Mouse (Mus musculus): ENCODE data around the gene Apoa5. TPM values are rescaled to one million over a fixed set of nuclear protein-coding genes. Genes with fewer than 3 reads are reported as not detected.

The Apoa5 gene
- not detected for polyA plus RNA-seq (2012; fragmentation: generic; extraction: Trizol)
- long read RNA-seq, experiment 1, result 0 reads
- long read RNA-seq, experiment 2, result 0 reads

- Histone ChIP-seq H3K4me3 (ENCODE audit: insufficient read depth, poor library complexity, severe bottlenecking) (no peak within 1 kb of the TSS), H3K36me3 (ENCODE audit: control insufficient read depth, insufficient read depth) (no peaks in the 10 kb centered on the region), H3K79me3 (ENCODE audit: low read depth) (peaks cover 3% of the 10 kb centered on the region), H3K79me2 (ENCODE audit: control insufficient read depth, insufficient read depth) (peaks cover 10% of the 10 kb centered on the region), H3K27me3 (ENCODE audit: control insufficient read depth, insufficient read depth, insufficient read length) (peaks cover 45% of the 10 kb centered on the region), H3ac (ENCODE audit: control insufficient read depth, insufficient read length, low read depth) (no peak within 1 kb of the TSS)
- TF ChIP-seq USF1 (IDR thresholded peaks at IDR 0.05; ENCODE audit: low read depth), result no peak
- TF ChIP-seq CEBPB (IDR thresholded peaks at IDR 0.05; ENCODE audit: low read depth), result no peak
- no peak for TF ChIP-seq MYOD1 (IDR thresholded peaks at IDR 0.05; ENCODE audit: control insufficient read depth, insufficient read length, low read depth)
- no peak for TF ChIP-seq FOSL1 (IDR thresholded peaks at IDR 0.05; ENCODE audit: insufficient read depth, low read length, poor library complexity, severe bottlenecking)
- TF ChIP-seq MAX (IDR thresholded peaks at IDR 0.05), result no peak
- no peak for TF ChIP-seq MYOG (IDR thresholded peaks at IDR 0.05; ENCODE audit: control insufficient read depth, extremely low read depth, insufficient read length)
- no peak for TF ChIP-seq CTCF (IDR thresholded peaks at IDR 0.05; ENCODE audit: control insufficient read depth, insufficient read depth, insufficient read length)
Observed at GRCm38 (mm10) chr9:46268343-46268873, at the start of gene Apoa5. Gene Apoa5, plus strand, starts transcription at chr9:46268633.

- no peak overlapping the region for H3K4me3 ChIP-seq (ENCODE audit: insufficient read depth, poor library complexity, severe bottlenecking)
- TF ChIP-seq CEBPB (IDR thresholded peaks at IDR 0.05; ENCODE audit: low read depth) (no peak), MAX (IDR thresholded peaks at IDR 0.05) (no peak), FOSL1 (IDR thresholded peaks at IDR 0.05; ENCODE audit: insufficient read depth, low read length, poor library complexity, severe bottlenecking) (no peak), MYOD1 (IDR thresholded peaks at IDR 0.05; ENCODE audit: control insufficient read depth, insufficient read length, low read depth) (no peak), MYOG (IDR thresholded peaks at IDR 0.05; ENCODE audit: control insufficient read depth, extremely low read depth, insufficient read length) (no peak), USF1 (IDR thresholded peaks at IDR 0.05; ENCODE audit: low read depth) (no peak), CTCF (IDR thresholded peaks at IDR 0.05; ENCODE audit: control insufficient read depth, insufficient read depth, insufficient read length) (no peak)
Observed at GRCm38 (mm10) chr9:46223090-46223489, 45.3 kb upstream of the Apoa5 start.

GRCm38 (mm10) chr9:46224101-46224500 is 44.3 kb upstream of the Apoa5 start:
- Histone ChIP-seq H3K36me3 (ENCODE audit: control insufficient read depth, insufficient read depth) (peaks cover 5% of the 10 kb centered on the region), H3K79me2 (ENCODE audit: control insufficient read depth, insufficient read depth) (no peaks in the 10 kb centered on the region), H3K4me3 (ENCODE audit: insufficient read depth, poor library complexity, severe bottlenecking) (no peak overlapping the region), H3K79me3 (ENCODE audit: low read depth) (no peaks in the 10 kb centered on the region), H3K27me3 (ENCODE audit: control insufficient read depth, insufficient read depth, insufficient read length) (no peaks in the 10 kb centered on the region), H3ac (ENCODE audit: control insufficient read depth, insufficient read length, low read depth) (no peak overlapping the region)
- TF ChIP-seq MYOG (IDR thresholded peaks at IDR 0.05; ENCODE audit: control insufficient read depth, extremely low read depth, insufficient read length), result no peak

More at GRCm38 (mm10) chr9:46223090-46223489, 45.3 kb upstream of the Apoa5 start:
- Histone ChIP-seq H3K27me3 (ENCODE audit: control insufficient read depth, insufficient read depth, insufficient read length) (no peaks in the 10 kb centered on the region), H3K79me2 (ENCODE audit: control insufficient read depth, insufficient read depth) (no peaks in the 10 kb centered on the region), H3ac (ENCODE audit: control insufficient read depth, insufficient read length, low read depth) (no peak overlapping the region), H3K36me3 (ENCODE audit: control insufficient read depth, insufficient read depth) (peaks cover 5% of the 10 kb centered on the region), H3K79me3 (ENCODE audit: low read depth) (no peaks in the 10 kb centered on the region)

- no peak overlapping the region for H3ac ChIP-seq (ENCODE audit: control insufficient read depth, insufficient read length, low read depth)
- no peak for TF ChIP-seq MYOG (IDR thresholded peaks at IDR 0.05; ENCODE audit: control insufficient read depth, extremely low read depth, insufficient read length)
- no peak for TF ChIP-seq CEBPB (IDR thresholded peaks at IDR 0.05; ENCODE audit: low read depth)
- TF ChIP-seq USF1 (IDR thresholded peaks at IDR 0.05; ENCODE audit: low read depth), result no peak
- TF ChIP-seq MYOD1 (IDR thresholded peaks at IDR 0.05; ENCODE audit: control insufficient read depth, insufficient read length, low read depth), result no peak
- TF ChIP-seq FOSL1 (IDR thresholded peaks at IDR 0.05; ENCODE audit: insufficient read depth, low read length, poor library complexity, severe bottlenecking), result no peak
- no peaks in the 10 kb centered on the region for H3K79me2 ChIP-seq (ENCODE audit: control insufficient read depth, insufficient read depth)
- no peaks in the 10 kb centered on the region for H3K79me3 ChIP-seq (ENCODE audit: low read depth)
- H3K27me3 ChIP-seq (ENCODE audit: control insufficient read depth, insufficient read depth, insufficient read length), result no peaks in the 10 kb centered on the region
- no peak overlapping the region for H3K4me3 ChIP-seq (ENCODE audit: insufficient read depth, poor library complexity, severe bottlenecking)
- H3K36me3 ChIP-seq (ENCODE audit: control insufficient read depth, insufficient read depth), result no peaks in the 10 kb centered on the region
Observed at GRCm38 (mm10) chr9:46224945-46225660, 43.3 kb upstream of the Apoa5 start.

GRCm38 (mm10) chr9:46227064-46227614 is 41.3 kb upstream of the Apoa5 start:
- Histone ChIP-seq H3K36me3 (ENCODE audit: control insufficient read depth, insufficient read depth) (no peaks in the 10 kb centered on the region), H3K79me2 (ENCODE audit: control insufficient read depth, insufficient read depth) (no peaks in the 10 kb centered on the region), H3K27me3 (ENCODE audit: control insufficient read depth, insufficient read depth, insufficient read length) (peaks cover 5% of the 10 kb centered on the region), H3K4me3 (ENCODE audit: insufficient read depth, poor library complexity, severe bottlenecking) (no peak overlapping the region), H3K79me3 (ENCODE audit: low read depth) (no peaks in the 10 kb centered on the region), H3ac (ENCODE audit: control insufficient read depth, insufficient read length, low read depth) (no peak overlapping the region)
- TF ChIP-seq CTCF (IDR thresholded peaks at IDR 0.05; ENCODE audit: control insufficient read depth, insufficient read depth, insufficient read length) (no peak), FOSL1 (IDR thresholded peaks at IDR 0.05; ENCODE audit: insufficient read depth, low read length, poor library complexity, severe bottlenecking) (no peak), MYOG (IDR thresholded peaks at IDR 0.05; ENCODE audit: control insufficient read depth, extremely low read depth, insufficient read length) (no peak), USF1 (IDR thresholded peaks at IDR 0.05; ENCODE audit: low read depth) (no peak), MAX (IDR thresholded peaks at IDR 0.05) (no peak), CEBPB (IDR thresholded peaks at IDR 0.05; ENCODE audit: low read depth) (no peak), MYOD1 (IDR thresholded peaks at IDR 0.05; ENCODE audit: control insufficient read depth, insufficient read length, low read depth) (no peak)
